Mouse (Mus musculus) ES-CJ7 (cell line): Measurements from ENCODE around the gene Rilp.
A peak's percentile ranks its signal among the peaks of the same experiment; 100 is the strongest.

ENCODE experiments used
- DNase-seq: peaks from one replicate; pipeline ENCODE4 v3.0.0; 2011; ENCODE audit warnings: low read depth, low spot score

Rilp gene

DNA sequence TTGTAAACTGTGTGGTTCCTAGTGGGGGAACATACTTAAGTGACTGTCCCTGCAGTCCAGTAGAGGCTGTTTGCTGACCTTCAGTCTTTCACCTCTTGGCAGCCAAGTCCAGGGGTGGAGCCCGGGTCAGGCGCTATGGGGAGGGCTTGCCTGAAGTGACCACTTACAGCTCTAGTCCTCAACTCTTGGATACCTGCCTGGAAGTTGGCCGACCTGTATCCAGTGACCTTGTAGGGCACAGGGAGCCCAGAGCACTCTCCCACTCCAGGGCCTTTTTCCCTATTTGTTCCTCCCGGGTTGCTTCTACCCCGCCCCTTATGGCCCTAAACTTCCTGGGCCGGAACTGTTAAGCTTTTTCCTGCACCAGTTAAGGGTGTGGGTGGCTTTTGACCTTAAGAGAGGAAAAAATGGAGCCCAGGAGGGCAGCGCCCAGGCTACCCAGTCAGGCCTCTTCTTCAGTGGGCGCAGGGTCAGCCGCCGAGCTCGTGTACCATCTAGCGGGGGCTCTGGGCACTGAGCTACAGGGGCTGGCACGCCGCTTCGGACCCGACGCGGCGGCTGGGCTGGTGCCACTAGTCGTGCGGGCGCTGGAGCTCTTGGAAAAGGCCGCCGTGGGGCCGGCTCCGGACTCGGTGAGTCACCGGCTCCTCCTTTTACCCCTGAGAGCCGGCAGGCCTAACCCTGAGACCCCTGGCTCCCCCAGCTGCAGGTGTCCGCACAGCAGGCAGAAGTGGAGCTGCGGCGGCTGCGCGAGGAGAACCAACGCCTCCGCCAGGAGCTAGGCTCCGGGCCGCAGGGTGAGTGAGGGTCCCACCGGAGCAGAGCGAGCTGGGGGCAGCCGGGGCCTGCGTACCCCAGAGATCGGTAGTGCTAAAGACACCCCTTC is at the start of gene Rilp:
Gene Rilp, plus strand, starts transcription at position 354 of the 886 bp plus-strand sequence.
- DNase-seq: peak; percentile 69

DNA sequence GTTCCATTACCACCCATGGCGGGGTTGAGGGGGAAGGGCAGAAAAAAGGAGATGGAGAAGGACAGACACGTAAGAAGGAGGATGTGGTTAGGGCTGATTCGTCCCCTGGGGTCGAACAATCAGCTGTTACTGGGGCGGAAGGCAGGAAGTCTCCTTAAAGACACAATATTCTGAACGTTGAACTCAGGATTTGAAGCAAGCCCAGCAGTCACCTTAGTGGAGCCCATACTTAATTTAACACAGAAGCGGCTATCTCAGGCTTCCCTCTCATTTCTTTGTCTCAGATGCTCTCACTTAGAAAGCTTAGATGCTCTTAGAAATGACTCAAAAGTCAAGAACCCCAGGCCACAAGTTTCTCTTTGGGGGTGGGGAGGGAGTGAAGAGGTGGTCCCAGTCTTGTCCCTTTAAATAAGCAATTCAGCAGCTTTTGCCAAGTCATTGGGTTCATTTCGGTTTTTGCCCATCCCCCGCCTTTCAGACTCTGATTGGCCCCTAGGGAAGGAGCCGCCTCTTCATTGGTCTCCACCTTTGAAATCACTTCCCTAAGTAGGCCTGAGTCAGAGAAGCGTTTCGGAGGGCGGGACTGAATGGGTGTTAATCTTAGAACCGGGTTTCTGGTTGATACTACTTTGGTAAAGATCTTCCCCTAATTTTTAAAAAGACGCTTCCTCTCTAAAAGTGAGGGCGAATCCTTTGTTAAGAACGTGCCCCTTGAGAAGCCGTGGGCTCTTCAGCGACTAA is 49.6 kb upstream of the Rilp start:
- peak; percentile 97 for DNase-seq

DNA sequence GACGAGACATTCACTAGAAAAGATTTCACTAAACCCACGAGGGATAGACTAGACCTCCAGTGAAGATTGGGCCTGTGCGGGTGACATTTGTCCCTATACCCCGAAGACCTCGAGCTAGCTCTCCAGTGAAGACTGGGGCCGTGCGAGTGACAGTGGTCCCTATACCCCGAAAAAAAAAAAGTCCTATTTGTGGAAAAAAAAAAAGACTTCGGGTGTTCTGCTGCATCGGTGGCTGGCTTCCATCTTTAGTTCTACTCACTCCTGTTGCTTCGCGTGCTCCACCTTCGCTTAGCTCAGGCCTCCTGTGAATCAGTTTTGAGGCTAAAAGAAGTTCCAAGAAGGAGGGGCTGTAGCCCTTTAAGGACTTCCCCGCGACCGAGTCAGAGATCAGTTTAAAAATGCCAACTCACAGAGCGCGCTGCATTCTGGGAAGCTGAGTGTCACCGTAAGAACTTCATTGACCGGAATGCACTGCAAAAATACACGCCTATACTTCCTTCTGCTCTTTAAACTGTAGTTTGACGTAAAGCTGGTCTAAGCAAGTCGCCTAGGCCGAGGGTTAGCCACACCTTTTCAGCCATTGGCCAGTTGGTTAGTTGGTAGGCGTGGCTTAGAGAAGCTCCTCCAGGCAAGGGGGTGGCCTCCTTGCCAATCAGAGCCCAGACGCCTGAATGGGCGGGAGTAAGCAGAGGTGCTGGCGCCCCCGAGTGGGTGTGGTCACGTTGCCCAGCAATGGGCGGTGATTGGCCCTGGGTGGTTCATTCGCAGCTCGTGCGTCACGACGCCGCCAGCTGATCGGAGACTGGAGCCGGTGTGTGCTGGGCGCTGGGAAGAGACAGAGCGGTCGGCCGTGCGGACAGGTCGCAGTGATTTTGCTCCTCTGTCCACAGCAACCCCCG is 48.8 kb upstream of the Rilp start, which contains the start of gene Tlcd2:
Gene Tlcd2, plus strand, starts transcription at position 872 of the 899 bp plus-strand sequence.
- DNase-seq: peak; percentile 100

DNA sequence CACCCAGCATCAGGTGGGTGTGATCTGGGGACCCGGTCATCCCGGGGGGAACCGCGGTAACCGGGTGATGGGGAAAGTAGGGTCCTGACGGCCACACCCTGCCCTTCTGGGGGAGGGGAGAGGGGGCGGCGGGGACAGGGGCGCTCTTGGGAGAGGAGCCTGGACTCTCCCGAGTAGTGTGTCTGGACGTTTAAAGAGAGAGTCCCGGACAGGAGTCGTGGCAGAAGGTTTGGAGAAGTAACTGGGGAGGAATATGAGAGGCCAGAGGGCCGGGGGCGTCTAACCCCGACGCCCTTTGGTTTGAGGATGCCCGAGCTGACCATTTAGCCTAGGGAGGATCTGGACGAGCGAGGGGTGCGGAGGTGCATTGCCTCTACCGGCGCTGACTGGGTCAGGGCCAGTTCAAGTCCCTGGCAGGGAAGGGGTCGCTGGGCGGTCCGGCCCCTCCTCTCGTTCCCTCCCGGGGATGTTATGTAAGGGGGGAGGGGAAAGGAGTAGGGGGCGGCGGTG is 48.1 kb upstream of the Rilp start:
- DNase-seq: no peak

DNA sequence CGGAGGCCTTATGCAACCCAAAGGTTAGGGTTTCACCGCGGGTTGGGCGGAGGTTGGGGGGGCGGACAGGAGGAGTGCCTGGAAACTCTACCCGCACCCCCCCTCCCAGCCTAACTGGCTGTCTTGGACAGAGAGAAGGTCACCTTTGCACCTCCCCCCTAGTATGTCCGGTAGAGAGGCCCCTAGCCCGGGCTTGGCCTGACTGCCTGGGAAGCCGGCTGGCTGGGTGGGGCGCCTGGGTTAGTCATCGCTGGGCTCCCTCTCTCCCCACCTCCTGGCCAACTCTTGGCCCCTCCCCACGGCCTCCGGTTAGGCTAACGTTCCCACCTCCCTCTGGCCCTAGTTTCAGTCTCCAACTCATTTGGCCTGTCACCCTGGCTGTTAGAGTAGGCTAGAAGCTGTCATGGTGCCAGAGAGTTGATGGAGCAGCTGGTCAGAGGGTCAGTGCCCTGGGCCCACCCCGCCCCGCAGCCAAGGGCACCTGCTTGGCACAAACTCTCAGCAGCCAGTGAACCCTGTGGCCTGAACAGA is 47.6 kb upstream of the Rilp start:
- peak; percentile 80 for DNase-seq

DNA sequence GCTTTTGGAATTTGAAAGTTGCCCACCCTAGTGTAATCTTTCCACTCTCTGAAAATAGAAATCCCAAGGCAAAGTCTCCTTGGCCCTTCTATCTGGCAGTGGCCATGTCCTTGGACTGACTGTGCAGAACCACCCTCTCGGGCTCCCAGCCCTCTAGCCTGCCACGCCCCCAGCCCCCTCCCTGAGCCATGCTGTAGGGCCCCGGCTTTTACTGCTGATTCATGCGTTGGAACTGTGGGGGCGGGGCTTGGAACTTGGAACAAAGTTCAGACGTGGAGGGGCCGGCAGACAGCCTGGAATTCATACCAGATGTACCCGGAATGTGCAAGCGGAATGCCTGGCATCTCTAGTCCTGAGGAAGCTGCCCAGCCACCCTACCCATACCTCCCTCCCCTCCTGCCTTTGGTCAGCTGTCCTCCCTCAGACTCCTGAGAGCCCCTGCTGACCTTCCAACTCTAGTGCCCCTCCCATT is 47.0 kb upstream of the Rilp start:
- peak; percentile 91 for DNase-seq

DNA sequence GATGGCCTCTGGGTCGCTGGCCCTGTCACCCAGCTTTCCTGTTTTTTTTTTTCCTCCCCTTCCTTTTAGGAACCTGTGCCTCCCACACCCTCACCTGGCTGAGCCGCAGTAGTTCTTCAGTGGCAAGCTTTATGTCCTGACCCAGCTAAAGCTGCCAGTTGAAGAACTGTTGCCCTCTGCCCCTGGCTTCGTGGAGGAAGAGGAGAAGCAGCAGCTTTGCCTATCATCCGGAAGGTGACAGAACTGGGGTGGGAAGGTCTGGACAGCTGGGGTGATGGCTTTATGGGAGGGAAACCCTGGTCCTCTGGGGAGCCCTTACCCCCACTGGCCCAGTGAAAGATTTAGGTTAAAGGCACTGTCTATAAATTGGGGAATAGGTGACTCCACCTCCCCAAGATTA is 46.3 kb upstream of the Rilp start:
- no peak for DNase-seq

DNA sequence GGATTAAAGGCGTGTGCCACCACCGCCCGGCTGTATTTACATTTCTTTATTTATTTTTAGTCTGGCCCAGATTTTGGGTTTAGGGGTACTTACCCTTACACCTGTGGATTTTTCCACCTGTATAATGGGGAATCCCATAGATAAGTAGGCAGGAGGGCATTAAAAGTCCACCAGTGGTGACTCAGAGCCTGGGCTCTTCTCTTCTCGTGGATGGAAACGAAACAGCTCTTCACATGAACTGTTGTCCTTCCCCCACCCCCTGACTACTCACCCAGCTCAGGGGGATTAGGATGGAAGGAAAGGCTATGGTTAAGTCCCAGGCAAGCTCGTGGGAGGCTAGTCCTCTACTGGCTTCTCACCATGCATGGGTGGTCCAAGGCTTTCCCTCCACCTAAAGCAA is 45.5 kb upstream of the Rilp start:
- no peak for DNase-seq

DNA sequence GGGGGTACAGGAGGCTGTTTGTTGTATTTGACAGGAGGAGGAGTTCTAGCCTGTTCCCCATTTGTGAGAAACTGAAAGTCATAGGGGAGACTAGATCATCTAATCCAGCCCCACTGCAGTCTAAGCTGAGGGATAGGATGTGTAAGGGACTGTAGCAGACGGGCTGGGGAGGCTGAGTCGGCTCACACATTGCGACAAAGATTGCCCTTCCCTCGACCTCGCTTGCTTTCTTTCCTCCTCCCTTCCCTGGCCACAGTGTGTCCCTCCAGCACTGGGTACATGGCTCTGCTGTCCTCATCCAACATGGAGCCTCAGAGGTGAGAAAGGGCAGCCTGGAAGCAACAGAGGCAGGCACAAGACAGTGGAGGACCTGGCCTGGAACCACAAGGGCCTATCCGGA is 44.8 kb upstream of the Rilp start:
- DNase-seq: no peak

DNA sequence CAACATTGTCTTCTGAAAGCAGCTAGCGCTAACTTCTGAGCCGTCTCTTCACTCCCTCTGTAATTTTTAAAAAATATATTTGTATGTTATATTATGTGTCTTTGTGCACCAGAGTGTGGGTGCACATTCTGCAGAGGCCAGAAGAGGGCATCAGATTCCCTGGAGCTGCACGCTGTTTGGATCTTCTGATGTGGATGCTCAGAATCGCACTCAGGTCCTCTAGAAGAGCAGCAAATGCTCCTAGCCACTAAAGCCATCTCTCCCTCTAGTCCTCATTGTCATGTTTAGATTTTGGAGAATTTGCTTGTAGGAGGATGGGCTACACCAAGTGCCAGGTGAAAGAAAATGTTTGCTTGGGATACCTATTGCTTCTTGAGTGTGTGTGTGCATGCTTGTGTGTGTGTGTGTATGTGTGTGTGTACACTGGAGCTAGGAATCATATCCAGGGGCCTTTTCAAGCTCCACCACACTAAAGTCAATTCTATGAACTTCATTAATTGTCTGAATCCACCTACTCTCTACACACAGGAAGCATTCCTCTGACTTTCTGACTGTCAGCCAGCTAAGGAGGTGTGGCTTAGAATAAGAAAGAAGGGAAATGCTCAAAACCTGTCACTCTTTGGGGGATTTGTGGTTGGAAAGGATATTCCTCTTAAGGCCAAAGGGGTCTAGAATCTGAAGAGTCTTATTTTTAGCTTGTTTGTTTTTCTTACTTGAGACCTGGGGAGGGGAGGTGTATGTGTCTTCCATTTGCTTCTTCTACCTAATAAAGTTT is 43.0 kb upstream of the Rilp start:
- no peak for DNase-seq

DNA sequence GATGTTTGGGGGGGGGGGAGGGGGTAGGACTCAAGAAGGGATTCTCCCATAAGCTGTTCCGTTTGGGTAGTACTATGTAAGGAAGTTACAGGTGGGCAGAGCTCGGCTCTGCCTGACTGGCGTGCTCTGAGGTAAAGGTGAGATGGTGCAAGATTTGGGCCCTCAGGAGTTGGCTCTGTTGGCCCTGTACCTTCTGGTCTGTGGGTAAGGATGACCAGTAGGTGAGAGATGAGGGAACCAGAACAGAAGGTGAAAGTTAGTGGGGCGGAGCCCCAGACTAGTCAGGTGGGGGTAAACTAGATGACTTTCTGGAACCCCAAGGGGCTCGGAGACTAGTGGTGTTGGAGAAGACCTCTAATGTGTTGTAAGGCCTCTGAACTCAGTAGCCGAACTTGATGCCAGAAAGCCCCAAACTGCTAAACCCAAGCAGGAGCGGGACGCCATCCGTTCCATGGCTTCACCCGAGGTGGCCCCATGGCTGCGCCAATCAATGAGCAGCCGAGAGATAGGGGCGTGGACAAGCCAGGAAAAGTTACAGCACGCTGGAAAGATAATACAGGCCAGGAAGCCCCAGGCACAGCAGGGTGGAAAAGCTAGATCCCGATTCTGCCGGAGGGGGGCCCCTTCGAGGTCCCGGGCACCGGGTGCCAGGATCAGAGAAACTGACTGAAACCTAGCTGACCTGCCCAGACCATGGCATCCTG is 42.2 kb upstream of the Rilp start:
- DNase-seq: peak; percentile 77

DNA sequence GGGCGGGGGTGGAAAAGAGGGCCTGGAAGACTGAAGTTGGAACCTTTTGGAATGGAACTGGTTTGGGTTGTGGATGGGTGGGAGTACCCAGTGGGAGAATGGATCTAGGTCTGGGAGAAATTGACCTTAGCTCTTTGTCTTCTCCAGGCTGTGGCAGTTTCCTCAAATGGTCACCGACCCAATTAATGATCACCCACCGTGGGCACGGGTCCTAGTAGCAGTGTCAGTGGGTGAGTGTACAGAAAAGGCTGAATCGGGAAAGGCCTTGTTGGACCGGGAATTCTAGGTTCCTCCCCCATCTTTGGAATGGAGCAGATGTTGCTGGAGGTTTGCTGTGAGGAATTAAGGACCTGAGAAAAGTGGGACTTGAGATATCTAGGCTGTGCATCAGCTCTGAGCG is 41.5 kb upstream of the Rilp start:
- DNase-seq: no peak

DNA sequence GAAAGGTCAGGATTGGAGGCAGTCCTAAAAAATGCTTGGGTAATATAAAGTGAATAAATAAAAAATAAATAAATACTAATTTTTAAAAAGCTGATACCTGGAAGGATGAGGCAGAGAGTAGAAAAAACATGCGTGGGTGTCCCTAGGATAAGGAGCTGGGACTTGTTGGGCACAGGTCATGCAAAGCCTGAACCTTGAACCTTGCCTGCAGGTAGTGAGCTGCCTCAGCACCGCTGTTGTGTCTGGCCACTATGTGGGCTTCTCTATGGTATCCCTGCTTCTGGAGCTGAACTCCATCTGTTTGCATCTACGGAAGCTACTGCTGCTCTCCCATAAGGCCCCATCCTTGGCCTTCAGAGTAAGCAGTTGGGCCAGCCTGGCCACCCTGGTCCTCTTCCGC is 40.6 kb upstream of the Rilp start:
- DNase-seq: no peak

DNA sequence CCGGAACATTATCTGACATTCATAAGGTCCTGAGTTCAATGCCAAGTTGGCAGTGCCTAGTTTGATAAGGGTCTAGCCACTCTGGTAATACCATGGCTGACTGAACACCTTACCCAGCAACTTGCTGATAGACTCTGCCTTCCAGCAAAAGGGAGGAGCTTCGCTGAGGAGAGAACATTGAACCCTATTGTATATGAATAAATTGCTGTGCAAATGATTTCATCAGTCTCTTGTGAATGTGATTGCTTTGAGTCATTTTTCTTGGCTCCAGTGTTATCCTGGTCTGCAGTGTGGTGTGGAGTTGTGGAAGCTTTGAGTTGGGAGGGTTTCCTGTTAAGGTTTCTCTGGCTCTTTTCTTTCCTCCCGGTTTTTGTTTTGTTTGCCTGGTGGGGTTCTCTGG is 39.2 kb upstream of the Rilp start:
- no peak for DNase-seq

DNA sequence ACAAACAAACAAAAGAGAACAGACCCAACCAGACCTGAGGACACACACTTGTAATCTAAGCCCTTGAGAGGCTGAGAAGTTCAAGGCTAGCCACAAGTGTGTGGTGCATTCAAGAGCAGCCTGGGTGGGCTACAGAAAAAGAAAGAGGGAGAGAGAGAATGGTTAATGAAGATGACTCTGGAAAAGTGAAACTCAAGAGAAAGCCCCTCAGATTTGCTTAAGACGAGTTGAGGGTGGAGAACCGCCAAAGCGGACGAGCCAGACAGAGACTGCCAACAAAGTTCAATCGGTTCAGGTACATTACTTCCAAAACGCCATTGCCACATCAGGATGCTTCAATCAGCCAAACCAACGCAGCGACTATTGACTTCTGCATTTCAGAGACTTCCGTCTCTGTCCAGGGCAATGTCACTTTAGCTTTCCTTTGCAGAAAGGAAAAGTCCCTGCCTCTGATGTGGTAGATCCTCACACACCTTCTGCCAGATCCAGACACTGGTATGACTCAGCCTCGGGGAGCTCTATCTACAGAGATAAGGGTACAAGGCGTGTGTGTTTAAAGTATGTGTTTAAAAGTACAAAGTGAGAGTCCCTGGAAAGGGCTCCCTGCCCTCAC is 37.3 kb upstream of the Rilp start:
- no peak for DNase-seq

DNA sequence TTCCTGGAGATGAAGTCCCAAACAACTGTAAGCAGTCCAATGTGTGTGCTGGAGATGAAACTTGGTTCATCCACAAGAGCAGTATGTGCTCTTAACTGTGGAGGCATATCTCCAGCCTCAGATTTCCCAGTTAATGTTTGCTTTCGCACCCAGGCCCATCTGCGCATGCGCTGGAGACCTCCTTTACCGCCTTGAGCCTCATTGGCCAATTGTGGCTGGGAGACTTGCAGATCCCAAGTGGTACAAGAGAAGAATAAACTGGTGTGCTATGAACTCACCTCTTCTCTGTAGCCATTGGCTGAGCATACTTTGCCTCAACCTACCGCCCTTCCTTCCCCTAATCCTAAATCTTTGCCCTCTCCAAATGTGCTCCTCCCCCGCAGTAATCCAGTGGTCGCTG is 36.5 kb upstream of the Rilp start:
- peak; percentile 73 for DNase-seq

DNA sequence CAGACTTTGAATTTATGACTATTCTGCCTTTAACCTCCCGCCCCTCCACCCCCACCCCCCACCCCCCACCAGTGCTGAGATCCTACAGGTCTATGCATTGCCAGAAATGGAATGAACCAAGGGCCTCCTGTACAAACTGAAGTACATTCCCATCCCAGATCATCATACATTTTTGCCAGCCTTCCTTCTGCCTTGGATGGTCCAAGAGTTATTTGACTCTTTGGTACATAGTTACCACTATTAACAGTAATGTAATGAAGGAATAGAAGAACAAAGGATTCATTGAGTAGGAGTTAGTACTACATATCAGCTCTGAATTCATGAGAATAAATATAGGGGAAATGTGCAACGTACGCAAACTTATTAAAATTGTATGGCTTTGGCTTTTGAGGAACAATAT is 23.7 kb upstream of the Rilp start:
- DNase-seq: no peak

DNA sequence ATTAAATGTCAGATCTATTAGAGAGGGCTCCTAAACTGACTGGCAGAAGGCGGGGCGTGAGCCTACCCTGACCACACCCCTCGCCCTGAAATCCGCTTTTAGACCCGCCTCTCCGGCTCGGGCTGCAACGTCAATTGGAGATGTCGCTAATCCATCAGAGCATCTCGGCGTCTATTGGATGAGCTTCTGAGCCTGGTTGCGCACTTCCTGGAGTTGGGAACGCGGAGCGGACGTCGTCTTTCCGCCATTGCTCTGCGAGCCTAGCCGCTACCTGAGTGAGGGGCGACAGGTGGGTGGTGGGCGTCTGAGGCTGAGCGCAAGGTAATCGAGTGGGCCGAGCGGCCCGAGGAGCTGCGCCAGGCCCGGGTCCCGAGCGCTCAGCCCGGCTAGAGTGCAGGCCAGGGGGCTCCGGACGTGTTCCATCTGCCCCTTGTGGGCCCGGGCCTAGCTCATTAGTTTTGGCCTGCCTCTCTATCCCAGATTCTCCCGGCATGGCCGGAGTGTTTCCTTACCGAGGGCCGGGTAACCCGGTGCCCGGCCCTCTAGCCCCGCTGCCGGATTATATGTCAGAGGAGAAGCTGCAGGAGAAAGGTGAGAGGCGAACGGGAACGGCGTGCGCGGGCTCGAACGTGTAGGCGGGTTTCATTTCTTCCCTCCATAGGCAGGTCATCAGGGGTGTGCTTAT is 23.2 kb upstream of the Rilp start, which contains the start of gene Prpf8:
Gene Prpf8, plus strand, starts transcription at position 216 of the 685 bp plus-strand sequence.
- peak; percentile 98 for DNase-seq

DNA sequence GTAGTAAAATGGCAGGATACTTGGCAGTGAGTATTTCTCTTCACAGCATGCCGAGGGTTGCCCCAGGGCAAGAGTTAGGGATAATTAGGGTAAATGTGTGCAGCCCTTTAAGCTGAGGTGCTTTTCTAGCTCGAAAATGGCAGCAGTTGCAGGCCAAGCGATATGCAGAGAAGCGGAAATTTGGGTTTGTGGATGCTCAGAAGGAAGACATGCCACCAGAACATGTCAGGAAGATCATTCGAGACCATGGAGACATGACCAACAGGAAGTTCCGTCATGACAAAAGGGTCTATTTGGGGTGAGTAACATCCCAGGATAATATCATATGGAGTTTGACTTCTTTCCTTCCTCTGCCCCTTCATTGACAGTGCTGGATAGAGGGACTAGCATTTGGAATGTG is 22.4 kb upstream of the Rilp start:
- DNase-seq: no peak
